Mouse (Mus musculus) liver, embryonic 14 days (tissue): ENCODE data around the gene Olfr317. TPM values are rescaled to one million over a fixed set of nuclear protein-coding genes. Genes with fewer than 3 reads are reported as not detected.

ENCODE experiments used
- polyA plus RNA-seq: library from polyadenylated mRNA; depleted of rRNA; stranded (reverse); fragments of >200 nt; gene quantifications from 2 replicates; pipeline ENCODE4 v1.2.3, GENCODE M21; 2012; rRNA removed

Olfr317 gene
- polyA plus RNA-seq = not detected in 2 replicates

DNA sequence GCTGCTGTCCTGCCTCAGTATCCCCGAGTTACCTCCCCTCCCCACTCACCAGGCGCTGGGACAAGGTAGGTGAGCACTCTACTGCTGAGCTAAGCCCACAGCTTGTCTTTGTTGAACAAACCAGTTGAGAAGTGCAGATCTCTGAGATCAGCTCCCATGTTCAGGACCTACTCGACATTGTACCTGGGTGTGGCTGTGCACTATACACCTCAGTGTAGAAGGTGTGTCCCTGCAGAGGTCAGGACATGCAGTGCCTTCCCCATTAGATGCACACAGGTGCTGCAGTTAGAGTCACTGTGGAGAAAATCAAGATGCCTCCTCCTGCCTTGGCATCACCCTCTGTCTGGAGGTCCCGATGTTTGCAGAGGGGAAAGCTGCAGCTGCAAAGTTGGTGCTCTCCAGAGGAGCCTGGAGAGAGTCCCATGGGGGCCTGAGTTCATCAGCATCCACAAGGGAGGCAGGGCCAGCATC is at the start of gene Olfr317:
Gene Olfr317 (minus strand): TSS at position 421 of the 471 bp plus-strand sequence.

DNA sequence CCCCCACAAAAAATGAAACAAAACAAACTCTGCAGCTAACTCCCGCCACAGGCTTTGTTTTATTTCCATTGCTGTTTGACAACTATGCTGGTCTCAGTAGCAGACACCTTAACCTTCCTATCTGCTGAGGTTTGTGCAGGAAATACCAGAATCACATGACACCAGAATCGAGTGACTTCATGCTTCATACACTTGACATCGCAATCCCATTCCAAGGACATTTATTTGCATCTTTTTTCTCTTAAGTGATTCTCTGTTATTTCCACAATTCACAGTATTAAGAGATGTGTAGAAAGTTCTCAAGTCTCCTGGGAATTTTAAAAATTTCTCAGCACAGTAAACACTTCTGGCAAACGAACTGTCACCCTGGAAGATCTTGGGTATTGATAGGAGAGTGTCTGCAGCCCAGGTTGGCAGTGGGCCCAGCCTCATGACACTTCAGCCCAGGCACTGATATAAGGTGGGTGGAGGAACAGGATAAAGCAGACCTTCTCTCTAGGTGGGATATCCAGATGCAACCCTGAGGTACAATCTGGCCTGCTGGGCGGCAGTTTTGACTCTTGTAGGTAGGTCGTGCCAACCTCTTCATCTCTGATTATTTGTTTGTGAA is 43.6 kb upstream of the Olfr317 start, which contains the start of gene Olfr314:
Gene Olfr314 (plus strand): TSS at position 473 of the 610 bp plus-strand sequence.

DNA sequence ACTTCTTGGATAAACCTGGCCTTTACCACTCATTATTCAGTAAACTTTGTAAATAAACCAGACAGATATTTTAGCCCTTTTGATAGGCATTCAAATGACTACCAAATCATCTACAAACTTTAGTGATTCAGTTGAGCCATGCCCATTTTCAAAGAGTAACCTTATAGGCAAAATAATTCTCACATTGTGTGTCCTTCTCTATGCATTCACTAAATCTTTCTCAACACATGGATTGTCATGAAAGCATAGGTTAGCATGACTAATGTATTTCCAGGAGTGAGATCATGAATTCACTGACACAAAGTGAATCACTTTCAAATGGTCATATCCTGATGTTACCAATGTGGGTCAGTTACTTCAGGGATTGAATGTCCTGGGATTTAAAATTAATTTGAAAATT is 33.9 kb upstream of the Olfr317 start, which contains the start of gene Olfr315:
Gene Olfr315 (plus strand): TSS at position 301 of the 400 bp plus-strand sequence.

DNA sequence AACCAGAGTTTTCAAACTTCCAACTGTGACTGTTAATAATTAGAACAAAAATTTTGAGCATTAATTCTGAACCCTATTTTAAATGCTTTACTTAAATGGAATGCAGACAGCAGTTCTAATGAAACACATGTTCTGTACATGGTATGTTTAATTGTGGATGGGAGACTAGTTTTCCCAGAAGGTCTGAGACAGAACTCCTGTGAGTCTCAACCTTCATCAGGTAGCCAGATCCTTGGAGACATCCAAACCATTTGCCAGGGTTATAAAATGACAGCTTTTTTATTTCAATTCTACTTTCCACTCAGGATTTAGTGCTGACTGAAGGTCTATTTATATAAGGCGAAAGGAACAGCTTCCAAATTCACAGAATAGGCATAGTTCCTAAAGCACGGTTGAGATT is 13.4 kb upstream of the Olfr317 start, which contains the start of gene Olfr316:
Gene Olfr316 (plus strand): TSS at position 301 of the 400 bp plus-strand sequence.

DNA sequence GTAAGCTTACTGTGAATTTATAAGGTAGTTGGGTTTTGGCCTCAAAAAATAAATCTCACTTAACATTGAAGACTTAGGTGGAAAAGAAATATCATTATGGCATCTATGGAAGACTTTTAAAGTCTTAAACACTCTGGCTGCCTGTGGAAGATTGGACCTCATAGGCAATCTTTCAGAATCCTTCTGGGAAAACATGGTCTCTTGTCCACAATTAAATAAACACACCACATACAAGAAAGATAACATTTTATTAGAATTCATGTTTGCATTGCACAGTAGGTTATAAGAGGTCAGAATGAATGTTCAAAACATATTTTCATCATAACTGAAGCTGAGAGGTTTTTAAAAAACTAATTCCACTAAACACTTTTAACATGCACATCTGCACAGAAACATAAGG is 15.1 kb downstream of the Olfr317 start, which contains the start of gene Olfr318:
Gene Olfr318 (minus strand): TSS at position 101 of the 400 bp plus-strand sequence.

DNA sequence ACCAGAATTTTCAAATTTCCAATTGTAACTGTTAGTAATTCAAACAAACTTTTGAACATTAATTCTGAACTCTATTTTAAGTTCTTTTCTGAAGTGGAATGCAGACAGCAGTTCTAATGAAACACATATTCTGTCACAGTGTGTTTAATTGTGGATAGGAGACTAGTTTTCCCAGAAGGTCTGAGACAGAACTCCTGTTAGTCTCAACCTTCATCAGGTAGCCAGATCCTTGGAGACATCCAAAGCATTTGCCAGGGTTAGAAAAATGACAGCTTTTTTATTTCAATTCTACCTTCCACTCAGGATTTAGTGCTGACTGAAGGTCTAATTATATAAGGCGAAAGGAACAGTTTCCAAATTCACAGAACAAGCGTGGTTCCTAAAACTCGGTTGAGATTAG is 40.1 kb downstream of the Olfr317 start, which contains the start of gene Olfr319:
Gene Olfr319 (plus strand): TSS at position 301 of the 400 bp plus-strand sequence.

Other genes with a start within 250 kb of the Olfr317 start
- gene Olfr332, start 246.7 kb downstream of the Olfr317 start, polyA plus RNA-seq = not detected in 2 replicates
- gene Olfr331, start 236.6 kb downstream of the Olfr317 start, polyA plus RNA-seq = not detected in 2 replicates
- not detected in 2 replicates for gene Olfr330, start 204.4 kb downstream of the Olfr317 start, polyA plus RNA-seq
- gene Olfr329-ps, start 192.8 kb downstream of the Olfr317 start, polyA plus RNA-seq = not detected in 2 replicates
- not detected in 2 replicates for gene Olfr328, start 183.6 kb downstream of the Olfr317 start, polyA plus RNA-seq
- gene Olfr224, start 168.7 kb downstream of the Olfr317 start, polyA plus RNA-seq = not detected in 2 replicates
- gene Olfr325, start 161.5 kb downstream of the Olfr317 start, polyA plus RNA-seq = not detected in 2 replicates
- not detected in 2 replicates for gene Olfr324, start 144.1 kb downstream of the Olfr317 start, polyA plus RNA-seq
- gene 2210407C18Rik, start 123.1 kb downstream of the Olfr317 start, polyA plus RNA-seq = not detected in 2 replicates
- not detected in 2 replicates for gene Olfr323, start 108.7 kb downstream of the Olfr317 start, polyA plus RNA-seq
- 8.3 and 10.1 TPM in 2 replicates for gene Trim58, start 98.7 kb downstream of the Olfr317 start, polyA plus RNA-seq
- gene Olfr322, start 80.4 kb downstream of the Olfr317 start, polyA plus RNA-seq = 0.03 TPM in 2 replicates
- gene Olfr320, start 58.1 kb downstream of the Olfr317 start, polyA plus RNA-seq = not detected in 2 replicates
- gene Olfr319, start 40.0 kb downstream of the Olfr317 start, polyA plus RNA-seq = not detected in 2 replicates
- not detected in 2 replicates for gene Olfr318, start 15.2 kb downstream of the Olfr317 start, polyA plus RNA-seq
- not detected in 2 replicates for gene Olfr316, start 13.5 kb upstream of the Olfr317 start, polyA plus RNA-seq
- gene Olfr315, start 34.0 kb upstream of the Olfr317 start, polyA plus RNA-seq = not detected in 2 replicates
- not detected in 2 replicates for gene Olfr314, start 43.7 kb upstream of the Olfr317 start, polyA plus RNA-seq
- gene Fam183b, start 62.7 kb upstream of the Olfr317 start, polyA plus RNA-seq = 0.07 TPM in 1 of 2 replicates, not detected in the other
- gene Olfr313, start 75.8 kb upstream of the Olfr317 start, polyA plus RNA-seq = not detected in 2 replicates
- gene Olfr312, start 90.0 kb upstream of the Olfr317 start, polyA plus RNA-seq = not detected in 2 replicates
- not detected in 2 replicates for gene Olfr311, start 100.0 kb upstream of the Olfr317 start, polyA plus RNA-seq
- gene Gm12258, start 107.9 kb upstream of the Olfr317 start, polyA plus RNA-seq = 2.5 and 2.6 TPM in 2 replicates
- gene 2810021J22Rik, start 128.0 kb upstream of the Olfr317 start, polyA plus RNA-seq = 1.6 and 1.8 TPM in 2 replicates
- gene Zfp39, start 165.0 kb upstream of the Olfr317 start, polyA plus RNA-seq = 4.9 and 5.1 TPM in 2 replicates
- gene Btnl10, start 178.7 kb upstream of the Olfr317 start, polyA plus RNA-seq = 17.3 and 19.1 TPM in 2 replicates
- 67.3 and 77.9 TPM in 2 replicates for gene Rnf187, start 199.7 kb upstream of the Olfr317 start, polyA plus RNA-seq
- gene Hist3h2ba, start 209.7 kb upstream of the Olfr317 start, polyA plus RNA-seq = 13.3 and 15.4 TPM in 2 replicates
- 9.3 and 10.1 TPM in 2 replicates for gene Hist3h2a, start 215.5 kb upstream of the Olfr317 start, polyA plus RNA-seq
- 0.05 and 0.09 TPM in 2 replicates for gene Trim17, start 215.5 kb upstream of the Olfr317 start, polyA plus RNA-seq
- gene Trim11, start 238.9 kb upstream of the Olfr317 start, polyA plus RNA-seq = 7.3 and 8.5 TPM in 2 replicates